Mouse (Mus musculus) embryonic fibroblast, embryonic 13.5 days (primary cell): Measurements from ENCODE around the gene Dgat2.

Source experiments
- CTCF ChIP-seq: IDR thresholded peaks from 2 replicates; pipeline ENCODE4 v1.5.1; 2011; ENCODE audit warnings: mild to moderate bottlenecking, control low read depth, low read length, moderate library complexity, borderline replicate concordance; ENCODE audit not compliant: insufficient read depth
- POLR2A ChIP-seq: IDR thresholded peaks from 2 replicates; pipeline ENCODE4 v1.6.1; 2011; ENCODE audit warnings: low read depth, mild to moderate bottlenecking, control low read depth, low read length, moderate library complexity

- TF ChIP-seq POLR2A (no peak), CTCF (no peak)
These were observed 2.4 kb downstream of the Dgat2 start for GRCm38 (mm10) chr7:99180162-99180561.
